In the genomic region with DNA sequence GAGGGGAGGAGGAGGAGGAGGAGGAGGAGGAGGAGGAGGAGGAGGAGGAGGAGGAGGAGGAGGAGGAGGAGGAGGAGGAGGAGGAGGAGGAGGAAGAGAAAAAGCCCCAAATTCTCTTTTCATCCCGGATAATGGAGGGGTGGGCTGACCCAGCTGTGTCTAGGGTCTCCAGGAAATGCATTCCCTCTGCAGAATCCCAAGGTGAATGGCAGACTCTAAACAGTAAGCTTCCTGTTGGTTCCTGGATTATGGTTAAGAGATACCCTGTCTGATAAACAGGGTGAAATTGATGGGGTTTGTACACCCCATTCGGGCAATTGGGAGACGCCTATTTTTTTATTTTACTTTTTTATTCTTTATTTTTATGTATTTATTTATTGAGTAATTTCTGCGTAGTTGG, we compare ENCODE assay signal across 11 mouse cellular contexts. TPM values are rescaled to one million over a fixed set of nuclear protein-coding genes. Genes with fewer than 3 reads are reported as not detected.
DNase-seq lines count a peak whose midpoint lies in the region; ATAC-seq lines count a peak whose summit lies in the region.
"Had no signal": no experiment of that assay in that cellular context is flagged by ENCODE, and none has a peak within 500 bp of the region (broad histone marks: within the 10 kb centered on the region; RNA-seq: fewer than 3 reads in every experiment).

No protein-coding gene starts in this region.

- 69% methylated on average over 4 of the region's 4 CpGs for WGBS in heart, embryonic 12.5 days
- WGBS in heart, embryonic 11.5 days (ENCODE audit: insufficient replicate concordance), result 70% methylated on average over 4 of the region's 4 CpGs
- WGBS in embryonic facial prominence, embryonic 10.5 days, result 69% methylated on average over 4 of the region's 4 CpGs
- 72% methylated on average over 4 of the region's 4 CpGs for whole genome bisulfite sequencing in hindbrain, embryonic 10.5 days
- 69% methylated on average over 4 of the region's 4 CpGs for WGBS in midbrain, embryonic 14.5 days

- no peak overlapping the region for H3K9ac ChIP-seq in heart, embryonic 12.5 days
- H3K9ac ChIP-seq in heart, embryonic 11.5 days (ENCODE audit: low read depth, low read length), result no peak overlapping the region
- H3K9ac ChIP-seq in midbrain, embryonic 14.5 days (replicated peaks; ENCODE audit: low read length), result no peak overlapping the region
- H3K9ac ChIP-seq: embryonic facial prominence, embryonic 15.5 days had no signal

- H3K36me3 ChIP-seq in heart, embryonic 12.5 days, result no peaks in the 10 kb centered on the region
- no peaks in the 10 kb centered on the region for H3K36me3 ChIP-seq in heart, embryonic 11.5 days (ENCODE audit: control insufficient read depth, insufficient read depth, low read length)
- H3K36me3 ChIP-seq in embryonic facial prominence, embryonic 10.5 days (replicated peaks), result no peaks in the 10 kb centered on the region
- 0 out of 2 replicates have a peak, but pooled peaks cover 5% of the 10 kb centered on the region for H3K36me3 ChIP-seq in hindbrain, embryonic 10.5 days
- H3K36me3 ChIP-seq in midbrain, embryonic 14.5 days (ENCODE audit: control insufficient read depth, insufficient read depth, low read length), result no peaks in the 10 kb centered on the region
- H3K36me3 ChIP-seq: embryonic facial prominence, embryonic 15.5 days had no signal

- peak overlapping the region; percentile 73 for H3K4me3 ChIP-seq in heart, embryonic 12.5 days
- no peak overlapping the region for H3K4me3 ChIP-seq in heart, embryonic 11.5 days (ENCODE audit: low read depth, low read length)
- H3K4me3 ChIP-seq in embryonic facial prominence, embryonic 10.5 days, result peak overlapping the region; percentile 67
- H3K4me3 ChIP-seq in hindbrain, embryonic 10.5 days, result peak overlapping the region; percentile 63
- H3K4me3 ChIP-seq in midbrain, embryonic 14.5 days (replicated peaks; ENCODE audit: low read depth, low read length), result no peak overlapping the region; the same call in 1 of the 2 replicates

- H3K27me3 ChIP-seq in heart, embryonic 12.5 days (replicated peaks), result no peaks in the 10 kb centered on the region
- H3K27me3 ChIP-seq in heart, embryonic 11.5 days (ENCODE audit: control insufficient read depth, insufficient read depth, low read length), result no peaks in the 10 kb centered on the region
- H3K27me3 ChIP-seq in embryonic facial prominence, embryonic 10.5 days (replicated peaks; ENCODE audit: low read depth, poor library complexity, severe bottlenecking), result no peaks in the 10 kb centered on the region
- H3K27me3 ChIP-seq in hindbrain, embryonic 10.5 days (ENCODE audit: insufficient read depth, poor library complexity, severe bottlenecking), result no peaks in the 10 kb centered on the region
- no peaks in the 10 kb centered on the region for H3K27me3 ChIP-seq in midbrain, embryonic 14.5 days (ENCODE audit: control insufficient read depth, insufficient read depth, low read length)
- H3K27me3 ChIP-seq: embryonic facial prominence, embryonic 15.5 days had no signal

- ATAC-seq in heart, embryonic 12.5 days (ENCODE audit: insufficient number of reproducible peaks, low FRiP score), result no peak
- no peak for ATAC-seq in heart, embryonic 11.5 days (replicated peaks; ENCODE audit: insufficient number of reproducible peaks, low FRiP score, low TSS enrichment)
- ATAC-seq in midbrain, embryonic 14.5 days (ENCODE audit: low FRiP score, low TSS enrichment), result no peak

- H3K9me3 ChIP-seq in heart, embryonic 12.5 days (replicated peaks), result no peaks in the 10 kb centered on the region; the same call in 1 of the 2 replicates
- H3K9me3 ChIP-seq in heart, embryonic 11.5 days (replicated peaks; ENCODE audit: control insufficient read depth, low read length), result no peaks in the 10 kb centered on the region
- H3K9me3 ChIP-seq in embryonic facial prominence, embryonic 10.5 days, result no peaks in the 10 kb centered on the region
- H3K9me3 ChIP-seq in hindbrain, embryonic 10.5 days, result no peaks in the 10 kb centered on the region
- H3K9me3 ChIP-seq in midbrain, embryonic 14.5 days (ENCODE audit: control insufficient read depth, low read length), result 0 out of 2 replicates have a peak, but pooled peaks cover 2% of the 10 kb centered on the region
- H3K9me3 ChIP-seq: embryonic facial prominence, embryonic 15.5 days had no signal

- DNase-seq in embryonic facial prominence, embryonic 10.5 days (ENCODE audit: low spot score), result no peak
- DNase-seq in hindbrain, embryonic 10.5 days (ENCODE audit: low spot score), result no peak
- peak; percentile 18 for DNase-seq in midbrain, embryonic 14.5 days
- DNase-seq in spleen, postnatal 10 days (ENCODE audit: low spot score in 2 of 2), result no peak
- DNase-seq in adrenal gland, postnatal 36 days, result no peak
- no peak for DNase-seq in right cerebral cortex, postnatal 36 days (ENCODE audit: low spot score in 2 of 2)
- DNase-seq: kidney, adult 11 months; lung, postnatal 36 days had no signal

- H3K4me2 ChIP-seq in heart, embryonic 12.5 days, result peak overlapping the region; percentile 76
- H3K4me2 ChIP-seq in heart, embryonic 11.5 days, result no peak overlapping the region
- H3K4me2 ChIP-seq in midbrain, embryonic 14.5 days (ENCODE audit: low read length), result peak overlapping the region; percentile 60

- no peak overlapping the region for H3K27ac ChIP-seq in heart, embryonic 12.5 days (ENCODE audit: poor library complexity, severe bottlenecking)
- no peak overlapping the region for H3K27ac ChIP-seq in heart, embryonic 11.5 days (ENCODE audit: low read depth, low read length)
- H3K27ac ChIP-seq in embryonic facial prominence, embryonic 10.5 days (replicated peaks), result no peak overlapping the region
- no peak overlapping the region for H3K27ac ChIP-seq in hindbrain, embryonic 10.5 days
- H3K27ac ChIP-seq in midbrain, embryonic 14.5 days (replicated peaks; ENCODE audit: low read depth, low read length), result no peak overlapping the region

- H3K4me1 ChIP-seq in heart, embryonic 12.5 days (replicated peaks), result no peaks in the 10 kb centered on the region
- H3K4me1 ChIP-seq in heart, embryonic 11.5 days (ENCODE audit: control insufficient read depth, insufficient read depth, low read length), result no peaks in the 10 kb centered on the region
- H3K4me1 ChIP-seq in embryonic facial prominence, embryonic 10.5 days, result no peaks in the 10 kb centered on the region
- no peaks in the 10 kb centered on the region for H3K4me1 ChIP-seq in hindbrain, embryonic 10.5 days (replicated peaks)
- H3K4me1 ChIP-seq in midbrain, embryonic 14.5 days (ENCODE audit: control insufficient read depth, insufficient read depth, low read length), result no peaks in the 10 kb centered on the region
- H3K4me1 ChIP-seq: embryonic facial prominence, embryonic 15.5 days had no signal

RNA-seq across cellular contexts. Expression of a gene that starts 1.0 kb away (rescaled TPM):
- polyA plus RNA-seq in heart, embryonic 12.5 days (2016; fragmentation: Nextera tagmentation; extraction: Ambion mirVana), result 9.2 and 9.8 TPM in 2 replicates
- polyA plus RNA-seq in heart, embryonic 11.5 days (2014; fragmentation: Nextera tagmentation; extraction: Ambion mirVana), result 10.3 and 10.4 TPM in 2 replicates
- 9.0 and 10.7 TPM in 2 replicates for polyA plus RNA-seq in embryonic facial prominence, embryonic 10.5 days (2016; fragmentation: Nextera tagmentation; extraction: Ambion mirVana)
- 8.6 and 12.2 TPM in 2 replicates for polyA plus RNA-seq in hindbrain, embryonic 10.5 days (2016; fragmentation: Nextera tagmentation; extraction: Ambion mirVana)
- 6.9 and 9.6 TPM in 2 replicates for polyA plus RNA-seq in midbrain, embryonic 14.5 days (2014; fragmentation: Nextera tagmentation; extraction: Ambion mirVana)
- total RNA-seq in adrenal gland, postnatal 36 days (2021), result 10 to 100 TPM; 10.8 to 13.1 TPM

RNA-seq across cellular contexts. Expression of a gene that starts 54.4 kb away (rescaled TPM):
- 0.22 and 0.26 TPM in 2 replicates for polyA plus RNA-seq in heart, embryonic 12.5 days (2016; fragmentation: Nextera tagmentation; extraction: Ambion mirVana)
- polyA plus RNA-seq in heart, embryonic 11.5 days (2014; fragmentation: Nextera tagmentation; extraction: Ambion mirVana), result 0.10 and 0.21 TPM in 2 replicates
- 0.15 and 0.16 TPM in 2 replicates for polyA plus RNA-seq in embryonic facial prominence, embryonic 10.5 days (2016; fragmentation: Nextera tagmentation; extraction: Ambion mirVana)
- polyA plus RNA-seq in hindbrain, embryonic 10.5 days (2016; fragmentation: Nextera tagmentation; extraction: Ambion mirVana), result 0.15 and 0.17 TPM in 2 replicates
- 0.47 and 0.51 TPM in 2 replicates for polyA plus RNA-seq in midbrain, embryonic 14.5 days (2014; fragmentation: Nextera tagmentation; extraction: Ambion mirVana)
- under 1 TPM; 0.30 to 0.40 TPM for total RNA-seq in adrenal gland, postnatal 36 days (2021)

Comparison
In these comparisons a context has a peak if more than half of its experiments do, and no peak if none do; other contexts are left out.
1. H3K4me3 ChIP-seq: peak in heart, embryonic 12.5 days (single experiment), embryonic facial prominence, embryonic 10.5 days (single experiment) and hindbrain, embryonic 10.5 days (single experiment); none in heart, embryonic 11.5 days (single experiment) and midbrain, embryonic 14.5 days (single experiment).